Mouse (Mus musculus): ENCODE results near the gene Lipe. TPM values are rescaled to one million over a fixed set of nuclear protein-coding genes. Genes with fewer than 3 reads are reported as not detected.

Gene Lipe
- polyA plus RNA-seq, 1 experiment from 2014 or later, result 8.4 TPM

- DNase-seq (ENCODE audit: low spot score), result no peak
These were observed 32.4 kb downstream of the Lipe start for GRCm38 (mm10) chr7:25365937-25366625.

GRCm38 (mm10) chr7:25363632-25364031 is 34.9 kb downstream of the Lipe start:
- DNase-seq (ENCODE audit: low spot score), result no peak

- no peak for DNase-seq (ENCODE audit: low spot score)
These were observed 35.4 kb downstream of the Lipe start for GRCm38 (mm10) chr7:25363151-25363550.

- no peak for DNase-seq (ENCODE audit: low spot score)
These were observed 39.7 kb downstream of the Lipe start for GRCm38 (mm10) chr7:25358721-25359206.

- DNase-seq (ENCODE audit: low spot score), result no peak
These were observed 49.6 kb downstream of the Lipe start for GRCm38 (mm10) chr7:25348861-25349260.

GRCm38 (mm10) chr7:25341000-25341784 is 57.3 kb downstream of the Lipe start:
- no peak for DNase-seq (ENCODE audit: low spot score)

GRCm38 (mm10) chr7:25339329-25339728 is 59.2 kb downstream of the Lipe start:
- DNase-seq (ENCODE audit: low spot score), result no peak

GRCm38 (mm10) chr7:25334472-25334871 is 64.0 kb downstream of the Lipe start:
- no peak for DNase-seq (ENCODE audit: low spot score)

GRCm38 (mm10) chr7:25333596-25334307 is 64.8 kb downstream of the Lipe start:
- DNase-seq (ENCODE audit: low spot score), result peak; percentile 75

Other genes with a start within 250 kb of the Lipe start
- 1.5 and 1.9 TPM in 2 replicates for gene Pou2f2, start 219.0 kb downstream of the Lipe start, polyA plus RNA-seq (2015; fragmentation: Nextera tagmentation; extraction: Ambion mirVana)
- gene Dedd2, start 178.1 kb downstream of the Lipe start, polyA plus RNA-seq (2015; fragmentation: Nextera tagmentation; extraction: Ambion mirVana), result 28.4 and 32.8 TPM in 2 replicates
- gene Zfp526, start 177.3 kb downstream of the Lipe start, polyA plus RNA-seq (2015; fragmentation: Nextera tagmentation; extraction: Ambion mirVana), result 2.7 and 3.1 TPM in 2 replicates
- 16.7 and 17.5 TPM in 2 replicates for gene Gsk3a, start 160.9 kb downstream of the Lipe start, polyA plus RNA-seq (2015; fragmentation: Nextera tagmentation; extraction: Ambion mirVana)
- gene Erf, start 147.9 kb downstream of the Lipe start, polyA plus RNA-seq (2015; fragmentation: Nextera tagmentation; extraction: Ambion mirVana), result 4.5 and 6.4 TPM in 2 replicates
- gene Cic, start 131.0 kb downstream of the Lipe start, polyA plus RNA-seq (2015; fragmentation: Nextera tagmentation; extraction: Ambion mirVana), result 28.4 and 37.2 TPM in 2 replicates
- 142 TPM in 2 replicates for gene Pafah1b3, start 100.7 kb downstream of the Lipe start, polyA plus RNA-seq (2015; fragmentation: Nextera tagmentation; extraction: Ambion mirVana)
- 0.22 and 0.23 TPM in 2 replicates for gene Prr19, start 97.3 kb downstream of the Lipe start, polyA plus RNA-seq (2015; fragmentation: Nextera tagmentation; extraction: Ambion mirVana)
- gene Tmem145, start 92.6 kb downstream of the Lipe start, polyA plus RNA-seq (2015; fragmentation: Nextera tagmentation; extraction: Ambion mirVana), result not detected in 2 replicates
- gene Megf8, start 81.5 kb downstream of the Lipe start, polyA plus RNA-seq (2015; fragmentation: Nextera tagmentation; extraction: Ambion mirVana), result 1.9 and 2.0 TPM in 2 replicates
- 4.1 and 11.4 TPM in 2 replicates for gene Cnfn, start 29.0 kb downstream of the Lipe start, polyA plus RNA-seq (2015; fragmentation: Nextera tagmentation; extraction: Ambion mirVana)
- 1.0 and 2.0 TPM in 2 replicates for gene Cxcl17, start 14.2 kb upstream of the Lipe start, polyA plus RNA-seq (2015; fragmentation: Nextera tagmentation; extraction: Ambion mirVana)
- 2.0 and 2.5 TPM in 2 replicates for gene Ceacam1, start 78.9 kb upstream of the Lipe start, polyA plus RNA-seq (2015; fragmentation: Nextera tagmentation; extraction: Ambion mirVana)
- not detected in 2 replicates for gene Ceacam2, start 141.1 kb upstream of the Lipe start, polyA plus RNA-seq (2015; fragmentation: Nextera tagmentation; extraction: Ambion mirVana)
- not detected in 2 replicates for gene Erich4, start 217.2 kb upstream of the Lipe start, polyA plus RNA-seq (2015; fragmentation: Nextera tagmentation; extraction: Ambion mirVana)
- gene Dmac2, start 220.7 kb upstream of the Lipe start, polyA plus RNA-seq (2015; fragmentation: Nextera tagmentation; extraction: Ambion mirVana), result 36.2 and 40.3 TPM in 2 replicates
- gene B3gnt8, start 227.9 kb upstream of the Lipe start, polyA plus RNA-seq (2015; fragmentation: Nextera tagmentation; extraction: Ambion mirVana), result 13.1 and 13.4 TPM in 2 replicates